Mouse (Mus musculus): Measurements from ENCODE around the gene Cntnap3. TPM values are rescaled to one million over a fixed set of nuclear protein-coding genes. Genes with fewer than 3 reads are reported as not detected.

Gene Cntnap3
- polyA plus RNA-seq, 1 experiment from 2014 or later: 0.94 TPM

Other genes with a start within 250 kb of the Cntnap3 start
- not detected in 2 replicates for gene Spata31, start 13.5 kb upstream of the Cntnap3 start, polyA plus RNA-seq (2015; fragmentation: Nextera tagmentation; extraction: Ambion mirVana)
- not detected in 2 replicates for gene Spata31d1c, start 129.1 kb upstream of the Cntnap3 start, polyA plus RNA-seq (2015; fragmentation: Nextera tagmentation; extraction: Ambion mirVana)
- gene Prss47, start 148.8 kb upstream of the Cntnap3 start, polyA plus RNA-seq (2015; fragmentation: Nextera tagmentation; extraction: Ambion mirVana): not detected in 2 replicates
- gene Mfsd14b, start 209.0 kb upstream of the Cntnap3 start, polyA plus RNA-seq (2015; fragmentation: Nextera tagmentation; extraction: Ambion mirVana): 44.3 and 44.5 TPM in 2 replicates
- gene Olfr465-ps1, start 234.1 kb upstream of the Cntnap3 start, polyA plus RNA-seq (2015; fragmentation: Nextera tagmentation; extraction: Ambion mirVana): not detected in 2 replicates
- gene Olfr466, start 246.3 kb upstream of the Cntnap3 start, polyA plus RNA-seq (2015; fragmentation: Nextera tagmentation; extraction: Ambion mirVana): not detected in 2 replicates

All from intestine, embryonic 16.5 days (tissue).